Mouse (Mus musculus) hindbrain, embryonic 10.5 days (tissue): ENCODE data around the gene Atp5j. TPM values are rescaled to one million over a fixed set of nuclear protein-coding genes. Genes with fewer than 3 reads are reported as not detected.

Experiments used
- DNase-seq: peaks from one replicate; pipeline ENCODE4 v3.0.0-alpha.2; 2017; ENCODE audit warnings: low spot score
- H3K27ac ChIP-seq: fragments of 300-500 bp; sonication (generic); 2 replicates; pipeline ENCODE4 v1.5.1; 2016; ENCODE audit warnings: mild to moderate bottlenecking, moderate library complexity
- H3K27me3 ChIP-seq: fragments of 300-500 bp; sonication (generic); 2 replicates; pipeline ENCODE4 v1.6.1; 2016; ENCODE audit warnings: mild to moderate bottlenecking; ENCODE audit not compliant: poor library complexity, insufficient read depth, severe bottlenecking
- H3K36me3 ChIP-seq: fragments of 300-500 bp; sonication (generic); 2 replicates; pipeline ENCODE4 v1.6.1; 2016; ENCODE audit warnings: mild to moderate bottlenecking, moderate library complexity
- H3K4me1 ChIP-seq: fragments of 300-500 bp; sonication (generic); replicated peaks from 2 replicates; pipeline ENCODE4 v1.6.1; 2016; ENCODE audit warnings: mild to moderate bottlenecking
- H3K4me3 ChIP-seq: fragments of 300-500 bp; sonication (generic); 2 replicates; pipeline ENCODE4 v1.5.1; 2016; ENCODE audit warnings: mild to moderate bottlenecking, moderate library complexity
- H3K9me3 ChIP-seq: fragments of 300-500 bp; sonication (generic); 2 replicates; pipeline ENCODE4 v1.6.1; 2016; ENCODE audit warnings: mild to moderate bottlenecking, moderate library complexity
- WGBS: fragments of 180-500 bp; shearing (Covaris S2); methylation state at CpG from one replicate; pipeline ENCODE4 v1.1.7; 2016; 5-methylcytosine and 5-hydroxymethylcytosine counted together
- polyA plus RNA-seq: library from polyadenylated mRNA; unstranded; fragments of >200 nt; fragmentation: Nextera tagmentation; extraction: Ambion mirVana; gene quantifications from 2 replicates; pipeline ENCODE4 v1.2.1, GENCODE M21; 2016

Atp5j gene
- polyA plus RNA-seq, 1 experiment from 2014 or later = 846 TPM

GRCm38 (mm10) chr16:84834745-84835440, 532 bp downstream of the Atp5j start, which contains the start of gene Gabpa:
Gene Gabpa (plus strand): TSS chr16:84834925.
- H3K36me3 ChIP-seq = peaks cover 48% of the 10 kb centered on the region
- H3K27ac ChIP-seq = peak within 1 kb of the TSS; percentile 98
- under 1% methylated on average over 52 of the region's 52 CpGs for WGBS
- peaks cover 24% of the 10 kb centered on the region for H3K4me1 ChIP-seq
- H3K9me3 ChIP-seq = no peaks in the 10 kb centered on the region
- H3K27me3 ChIP-seq = no peaks in the 10 kb centered on the region
- peak; percentile 92 for DNase-seq
- H3K4me3 ChIP-seq = peak within 1 kb of the TSS; percentile 94

DNA sequence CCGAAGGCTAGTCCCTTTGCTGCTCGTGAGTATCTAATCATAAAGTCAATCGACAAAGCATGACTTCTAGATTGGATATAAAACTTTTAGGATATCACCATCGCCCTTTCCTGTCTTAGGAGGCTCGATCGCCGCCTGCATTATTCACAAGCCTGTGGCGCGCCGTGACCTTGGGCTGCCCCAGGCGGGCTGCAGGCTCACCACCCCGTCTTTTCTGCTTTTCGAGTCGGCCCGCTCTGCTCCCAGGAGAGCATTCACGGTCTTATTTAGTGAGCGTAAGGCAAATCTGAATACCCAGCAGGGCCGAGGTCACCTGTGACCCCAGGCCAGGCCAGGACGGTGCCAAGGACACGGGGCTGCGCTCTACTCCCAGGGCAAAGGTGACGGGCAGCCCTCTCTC, 1.1 kb downstream of the Atp5j start:
- WGBS = 1% methylated on average over 22 of the region's 22 CpGs
- no peak for DNase-seq
- Histone ChIP-seq H3K36me3 (peaks cover 49% of the 10 kb centered on the region), H3K27me3 (no peaks in the 10 kb centered on the region), H3K4me1 (peaks cover 24% of the 10 kb centered on the region), H3K27ac (peak overlapping the region; percentile 98), H3K9me3 (no peaks in the 10 kb centered on the region), H3K4me3 (peak overlapping the region; percentile 94)

GRCm38 (mm10) chr16:84832736-84833135, 2.7 kb downstream of the Atp5j start:
- no peaks in the 10 kb centered on the region for H3K9me3 ChIP-seq
- no peak for DNase-seq
- peaks cover 24% of the 10 kb centered on the region for H3K4me1 ChIP-seq
- H3K27ac ChIP-seq = no peak overlapping the region
- H3K36me3 ChIP-seq = peaks cover 60% of the 10 kb centered on the region
- H3K4me3 ChIP-seq = no peak overlapping the region; the same call in 1 of the 2 replicates
- H3K27me3 ChIP-seq = no peaks in the 10 kb centered on the region
- WGBS = 94% methylated on average over 5 of the region's 5 CpGs

DNA sequence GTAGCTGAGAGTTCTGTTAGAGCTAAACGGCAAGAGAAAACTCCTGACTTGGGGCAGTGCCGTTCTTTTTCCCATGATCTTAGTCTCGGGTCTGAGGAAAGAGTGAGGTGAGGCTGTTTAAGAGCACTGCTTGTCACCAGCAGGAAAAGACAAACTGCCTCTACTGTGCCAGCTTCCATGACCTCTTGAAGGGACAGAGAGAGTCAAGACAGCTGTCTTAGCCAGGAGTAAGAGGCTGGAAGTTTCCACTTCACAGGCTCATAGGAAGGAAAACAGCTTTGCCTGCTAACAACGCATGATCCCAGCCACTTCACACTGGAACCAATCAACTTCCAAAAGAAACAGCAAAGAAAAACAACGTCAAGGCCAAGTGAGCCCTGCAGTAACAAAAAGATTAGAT, 3.7 kb downstream of the Atp5j start:
- peaks cover 62% of the 10 kb centered on the region for H3K36me3 ChIP-seq
- H3K27me3 ChIP-seq = no peaks in the 10 kb centered on the region
- DNase-seq = no peak
- no peak overlapping the region for H3K27ac ChIP-seq
- no peak overlapping the region for H3K4me3 ChIP-seq
- H3K9me3 ChIP-seq = no peaks in the 10 kb centered on the region
- 93% methylated on average over 5 of the region's 5 CpGs for WGBS
- peaks cover 16% of the 10 kb centered on the region for H3K4me1 ChIP-seq

GRCm38 (mm10) chr16:84825009-84825408, 10.4 kb downstream of the Atp5j start:
- 84% methylated on average over 6 of the region's 6 CpGs for WGBS
- DNase-seq = no peak

DNA sequence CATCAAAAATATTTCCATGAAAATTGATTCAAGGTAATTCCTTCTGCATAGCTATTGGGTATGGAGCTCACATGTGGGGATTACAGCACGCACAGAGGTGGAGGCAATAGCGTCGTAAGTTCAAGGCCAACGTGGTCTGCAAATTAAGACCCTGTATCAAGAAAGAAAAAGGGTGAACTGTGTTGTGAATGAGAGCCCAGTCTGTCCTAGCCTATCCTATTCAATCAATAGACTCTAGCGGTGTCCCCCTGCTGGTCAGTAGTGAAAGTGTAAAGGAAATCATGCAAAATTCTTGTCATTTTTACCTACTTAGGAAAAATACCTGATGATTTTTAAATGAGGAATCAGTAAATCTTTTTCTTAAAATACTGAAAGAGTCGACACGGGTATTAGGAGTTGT, 18.0 kb downstream of the Atp5j start:
- H3K27me3 ChIP-seq = no peaks in the 10 kb centered on the region
- no peak overlapping the region for H3K27ac ChIP-seq
- H3K4me3 ChIP-seq = no peak overlapping the region
- peaks cover 71% of the 10 kb centered on the region for H3K36me3 ChIP-seq
- no peaks in the 10 kb centered on the region for H3K9me3 ChIP-seq
- H3K4me1 ChIP-seq = no peaks in the 10 kb centered on the region
- WGBS = 38% methylated on average over 7 of the region's 7 CpGs
- DNase-seq = no peak

More at GRCm38 (mm10) chr16:84825009-84825408, 10.4 kb downstream of the Atp5j start:
- H3K36me3 ChIP-seq = peaks cover 100% of the 10 kb centered on the region
- H3K27me3 ChIP-seq = no peaks in the 10 kb centered on the region
- no peak overlapping the region for H3K27ac ChIP-seq
- no peaks in the 10 kb centered on the region for H3K4me1 ChIP-seq
- no peaks in the 10 kb centered on the region for H3K9me3 ChIP-seq
- no peak overlapping the region for H3K4me3 ChIP-seq

DNA sequence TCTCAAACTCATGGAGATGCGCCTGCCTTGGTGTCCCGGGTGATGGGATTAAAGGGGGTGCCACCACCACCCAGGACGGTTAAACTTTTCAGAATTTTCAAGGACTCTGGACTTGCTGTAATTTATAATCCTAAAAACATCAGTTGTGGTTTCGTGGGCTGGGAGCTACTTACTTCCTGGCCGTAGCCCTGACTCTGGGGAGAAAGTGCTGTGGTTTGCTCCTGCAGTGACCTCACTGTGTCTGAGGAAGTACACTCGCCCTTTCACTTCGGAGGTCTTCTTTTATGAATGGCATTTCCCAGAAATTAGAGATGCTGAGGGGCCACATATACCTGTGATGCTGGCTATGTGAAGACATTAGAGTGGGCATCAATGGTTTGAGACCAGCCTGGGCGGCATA, 20.9 kb downstream of the Atp5j start:
- Histone ChIP-seq H3K9me3 (no peaks in the 10 kb centered on the region), H3K4me3 (no peak overlapping the region), H3K27ac (no peak overlapping the region), H3K4me1 (no peaks in the 10 kb centered on the region), H3K27me3 (no peaks in the 10 kb centered on the region), H3K36me3 (peaks cover 71% of the 10 kb centered on the region)
- DNase-seq = no peak
- WGBS = 85% methylated on average over 8 of the region's 8 CpGs

DNA sequence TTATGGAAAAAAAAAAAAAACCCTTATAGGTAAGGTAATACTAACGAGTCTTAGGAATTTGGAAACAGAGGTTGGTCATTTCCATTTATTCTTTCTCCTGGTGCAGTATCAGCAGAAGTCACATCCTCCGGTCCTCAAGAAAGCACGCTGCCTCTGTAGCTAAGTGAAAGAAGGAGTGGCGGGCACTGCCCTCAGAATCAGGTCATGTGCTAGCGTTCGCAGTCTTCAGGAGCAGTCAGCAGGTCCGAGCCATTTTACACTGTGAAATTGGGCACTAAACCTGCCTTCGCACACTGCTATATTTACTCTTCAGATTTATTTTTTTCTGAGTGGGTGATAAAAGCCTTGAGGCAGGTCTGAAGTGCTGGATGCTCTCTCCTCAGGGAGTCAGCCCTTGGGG, 21.6 kb downstream of the Atp5j start:
- Histone ChIP-seq H3K4me1 (no peaks in the 10 kb centered on the region), H3K27me3 (no peaks in the 10 kb centered on the region), H3K27ac (no peak overlapping the region), H3K4me3 (no peak overlapping the region), H3K36me3 (peaks cover 69% of the 10 kb centered on the region), H3K9me3 (no peaks in the 10 kb centered on the region)
- 89% methylated on average over 8 of the region's 8 CpGs for WGBS
- no peak for DNase-seq

- H3K9me3 ChIP-seq = no peaks in the 10 kb centered on the region
- peaks cover 80% of the 10 kb centered on the region for H3K36me3 ChIP-seq
- DNase-seq = no peak
- WGBS = 98% methylated on average over 1 of the region's 1 CpGs
- no peak overlapping the region for H3K27ac ChIP-seq
- H3K4me3 ChIP-seq = no peak overlapping the region
- H3K4me1 ChIP-seq = no peaks in the 10 kb centered on the region
- H3K27me3 ChIP-seq = no peaks in the 10 kb centered on the region
These were observed 25.2 kb downstream of the Atp5j start for GRCm38 (mm10) chr16:84810254-84810653.

DNA sequence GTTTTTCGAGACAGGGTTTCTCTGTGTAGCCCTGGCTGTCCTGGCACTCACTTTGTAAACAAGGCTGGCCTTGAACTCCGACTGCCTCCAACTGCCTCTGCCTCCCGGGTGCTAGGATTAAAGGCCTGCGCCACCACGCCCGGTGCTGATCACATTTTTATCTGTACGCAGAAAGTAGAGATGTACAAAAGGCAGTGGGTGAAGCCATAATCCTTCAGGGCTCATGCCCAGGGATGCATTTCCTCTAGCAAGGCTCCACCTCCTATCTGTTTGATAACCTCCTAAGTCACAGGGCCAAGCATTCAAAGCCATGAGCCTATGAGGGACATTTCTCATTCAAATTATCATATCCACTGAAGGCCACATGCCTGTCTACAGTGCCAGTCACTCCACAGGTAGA, 27.6 kb downstream of the Atp5j start:
- 94% methylated on average over 7 of the region's 7 CpGs for WGBS
- Histone ChIP-seq H3K4me3 (no peak overlapping the region), H3K9me3 (no peaks in the 10 kb centered on the region), H3K4me1 (no peaks in the 10 kb centered on the region), H3K36me3 (peaks cover 71% of the 10 kb centered on the region), H3K27me3 (no peaks in the 10 kb centered on the region), H3K27ac (no peak overlapping the region)
- no peak for DNase-seq

DNA sequence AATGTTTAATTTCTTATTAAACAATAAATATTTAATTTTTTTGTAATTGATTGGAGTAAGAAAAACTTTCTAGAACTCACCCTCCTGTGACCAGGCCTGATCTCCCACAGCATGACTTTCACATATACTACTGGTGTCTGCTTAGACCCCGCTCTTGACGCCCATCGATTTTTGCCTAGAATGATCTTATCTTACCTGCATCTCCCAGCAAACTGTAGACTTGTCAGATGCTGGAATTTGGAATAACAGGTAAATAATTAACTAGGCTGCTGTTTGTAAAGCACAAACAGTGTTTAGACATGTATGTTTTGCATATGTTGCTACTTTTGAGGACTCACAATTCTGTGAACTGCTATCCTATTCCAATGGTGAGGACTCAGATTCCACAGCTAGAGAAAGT, 29.2 kb downstream of the Atp5j start:
- Histone ChIP-seq H3K27me3 (no peaks in the 10 kb centered on the region), H3K4me3 (no peak overlapping the region), H3K27ac (no peak overlapping the region), H3K4me1 (no peaks in the 10 kb centered on the region), H3K36me3 (peaks cover 61% of the 10 kb centered on the region), H3K9me3 (no peaks in the 10 kb centered on the region)
- WGBS = 94% methylated on average over 3 of the region's 3 CpGs
- no peak for DNase-seq

DNA sequence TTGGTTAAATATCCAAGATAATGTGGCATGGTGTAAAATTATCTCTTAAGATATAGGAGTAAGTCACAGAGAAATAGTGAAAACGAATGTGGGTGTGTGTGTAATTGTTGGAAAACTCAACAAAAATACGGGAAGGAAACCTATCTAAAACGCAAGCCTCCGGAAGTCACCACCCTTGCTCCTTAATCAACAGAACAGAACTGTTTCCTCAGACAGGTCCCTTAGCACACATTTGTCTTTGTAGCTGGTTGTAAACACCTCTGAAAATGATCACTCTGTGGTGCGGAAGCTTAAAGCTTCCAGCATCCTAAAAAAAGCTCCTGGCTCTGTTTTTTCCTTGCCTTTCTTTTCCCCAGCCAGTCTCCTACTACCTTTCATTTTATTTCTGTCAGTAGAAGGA, 30.6 kb downstream of the Atp5j start:
- Histone ChIP-seq H3K4me3 (no peak overlapping the region), H3K27ac (no peak overlapping the region), H3K27me3 (no peaks in the 10 kb centered on the region), H3K36me3 (peaks cover 49% of the 10 kb centered on the region), H3K9me3 (no peaks in the 10 kb centered on the region), H3K4me1 (no peaks in the 10 kb centered on the region)
- DNase-seq = no peak
- WGBS = 91% methylated on average over 5 of the region's 5 CpGs

DNA sequence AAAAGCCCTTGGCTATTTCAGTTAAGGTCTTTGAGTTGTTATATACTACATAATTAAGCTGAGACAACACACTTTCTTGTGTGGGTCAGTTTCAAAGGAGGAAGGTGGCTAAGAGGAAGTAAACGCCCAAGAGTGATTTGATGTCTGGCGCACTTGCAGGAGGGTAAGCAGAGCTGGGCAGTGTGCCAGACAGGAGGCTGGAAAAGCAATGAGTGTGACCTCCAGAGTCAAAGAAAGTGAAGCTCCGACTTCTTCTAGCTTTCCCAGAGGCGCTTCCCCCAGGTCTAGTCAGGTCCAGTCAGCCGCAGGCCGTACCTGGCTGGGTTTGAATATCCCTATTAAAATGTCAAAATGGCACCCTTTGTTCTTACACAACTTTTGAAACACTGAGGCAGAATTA, 33.2 kb downstream of the Atp5j start:
- 85% methylated on average over 6 of the region's 6 CpGs for WGBS
- Histone ChIP-seq H3K36me3 (peaks cover 37% of the 10 kb centered on the region), H3K9me3 (no peaks in the 10 kb centered on the region), H3K4me3 (no peak overlapping the region), H3K27me3 (no peaks in the 10 kb centered on the region), H3K4me1 (no peaks in the 10 kb centered on the region), H3K27ac (no peak overlapping the region)
- no peak for DNase-seq

DNA sequence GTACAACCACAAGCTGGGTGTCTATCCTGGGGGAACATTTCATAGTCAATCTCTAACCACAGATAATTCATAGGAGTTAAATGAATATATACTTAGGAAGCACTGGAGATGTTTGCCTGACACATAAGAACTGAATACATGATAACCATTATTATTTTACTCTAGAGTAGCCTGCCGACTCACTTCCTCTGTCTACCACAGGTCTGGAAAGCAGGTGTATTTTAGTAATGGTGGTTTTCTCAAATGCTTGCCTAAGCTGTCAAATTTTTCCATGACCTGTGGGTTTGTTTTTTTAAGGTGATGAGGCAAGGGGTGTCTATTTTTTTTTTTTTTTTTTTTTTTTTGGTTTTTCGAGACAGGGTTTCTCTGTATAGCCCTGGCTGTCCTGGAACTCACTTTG, 35.4 kb downstream of the Atp5j start:
- Histone ChIP-seq H3K4me1 (no peaks in the 10 kb centered on the region), H3K27me3 (no peaks in the 10 kb centered on the region), H3K36me3 (peaks cover 26% of the 10 kb centered on the region), H3K27ac (no peak overlapping the region), H3K9me3 (no peaks in the 10 kb centered on the region), H3K4me3 (no peak overlapping the region)
- 80% methylated on average over 2 of the region's 2 CpGs for WGBS
- no peak for DNase-seq
